ENCODE assay signal across 1 mouse cellular context in genomic region chr17:26786586-26786985, GRCm38 (mm10).
TF ChIP-seq lines count a peak whose summit lies in the region.

No protein-coding gene starts in this region.

TF ChIP-seq in MEL, 35 proteins besides CTCF, POLR2A, EP300 and RAD21 (continued from another document):
- TF ChIP-seq ETS1 (IDR thresholded peaks at IDR 0.05; ENCODE audit: low read depth, low read length) (0 out of 2 replicates have a peak, but pooled peaks have one; percentile 10), E2F4 (IDR thresholded peaks at IDR 0.05; ENCODE audit: borderline replicate concordance, low read depth, low read length) (no peak), CHD2 (IDR thresholded peaks at IDR 0.05; ENCODE audit: low read length) (no peak), KAT2A (conservative IDR thresholded peaks at IDR 0.05; ENCODE audit: low read depth, low read length) (no peak), ZMIZ1 (IDR thresholded peaks at IDR 0.05; ENCODE audit: low read depth, low read length) (no peak)
